Mouse (Mus musculus): ENCODE data around the gene Slc35g3.
A peak's percentile ranks its signal among the peaks of the same experiment; 100 is the strongest.

Slc35g3 gene

GRCm38 (mm10) chr11:69784793-69785272, 23.1 kb upstream of the Slc35g3 start:
- DNase-seq (ENCODE audit: low spot score in 2 of 2) = no peak

GRCm38 (mm10) chr11:69781828-69782227, 20.1 kb upstream of the Slc35g3 start:
- no peak for DNase-seq (ENCODE audit: low spot score in 2 of 2)

- DNase-seq (ENCODE audit: low spot score in 2 of 2) = no peak
Observed at GRCm38 (mm10) chr11:69778985-69779384, 17.2 kb upstream of the Slc35g3 start.

- no peak for DNase-seq (ENCODE audit: low spot score in 2 of 2)
Observed at GRCm38 (mm10) chr11:69778258-69778982, 16.7 kb upstream of the Slc35g3 start.

GRCm38 (mm10) chr11:69777504-69778257, 15.9 kb upstream of the Slc35g3 start:
- no peak for DNase-seq (ENCODE audit: low spot score in 2 of 2)

- DNase-seq (ENCODE audit: low spot score in 2 of 2) = no peak
Observed at GRCm38 (mm10) chr11:69776488-69776887, 14.7 kb upstream of the Slc35g3 start.

GRCm38 (mm10) chr11:69775716-69776115, 13.9 kb upstream of the Slc35g3 start:
- no peak for DNase-seq (ENCODE audit: low spot score in 2 of 2)

- DNase-seq (ENCODE audit: low spot score in 2 of 2) = no peak
Observed at GRCm38 (mm10) chr11:69774961-69775360, 13.2 kb upstream of the Slc35g3 start.

GRCm38 (mm10) chr11:69767625-69767909, 5.8 kb upstream of the Slc35g3 start:
- DNase-seq (ENCODE audit: low spot score in 2 of 2) = no peak

- no peak for DNase-seq (ENCODE audit: low spot score in 2 of 2)
Observed at GRCm38 (mm10) chr11:69766872-69767624, 5.3 kb upstream of the Slc35g3 start.

- DNase-seq (ENCODE audit: low spot score in 2 of 2) = peak in 1 of 2 experiments; percentile 64
Observed at GRCm38 (mm10) chr11:69766126-69766609, 4.4 kb upstream of the Slc35g3 start.

GRCm38 (mm10) chr11:69765221-69766125, 3.7 kb upstream of the Slc35g3 start, which contains the start of gene Zbtb4:
Zbtb4 (plus strand) TSS chr11:69765912.
- no peak for DNase-seq (ENCODE audit: low spot score in 2 of 2)

- DNase-seq (ENCODE audit: low spot score in 2 of 2) = no peak
Observed at GRCm38 (mm10) chr11:69763551-69763950, 1.8 kb upstream of the Slc35g3 start.

- DNase-seq (ENCODE audit: low spot score in 2 of 2) = no peak
Observed at GRCm38 (mm10) chr11:69760901-69761200, 917 bp downstream of the Slc35g3 start.

- no peak for DNase-seq (ENCODE audit: low spot score in 2 of 2)
Observed at GRCm38 (mm10) chr11:69760160-69760900, 1.4 kb downstream of the Slc35g3 start.

- DNase-seq (ENCODE audit: low spot score in 2 of 2) = peak in 1 of 2 experiments; percentile 82
Observed at GRCm38 (mm10) chr11:69758971-69759721, 2.6 kb downstream of the Slc35g3 start.

GRCm38 (mm10) chr11:69758478-69758970, 3.2 kb downstream of the Slc35g3 start, which contains the start of gene Polr2a:
Polr2a (minus strand) TSS chr11:69758637.
- peak; percentile 94 to 97 for DNase-seq (ENCODE audit: low spot score in 2 of 2)

- peak; percentile 93 to 96 for DNase-seq (ENCODE audit: low spot score in 2 of 2)
Observed at GRCm38 (mm10) chr11:69758090-69758456, 3.7 kb downstream of the Slc35g3 start.

- no peak for DNase-seq (ENCODE audit: low spot score in 2 of 2)
Observed at GRCm38 (mm10) chr11:69757303-69758089, 4.3 kb downstream of the Slc35g3 start.
